Mouse (Mus musculus) embryonic facial prominence, embryonic 12.5 days (tissue): ENCODE data around the gene Mettl23. TPM values are rescaled to one million over a fixed set of nuclear protein-coding genes. Genes with fewer than 3 reads are reported as not detected.

Experiments used
- ATAC-seq: fragments of 200-750 bp; cut with Nextera tagmentation; 2 replicates; pipeline ENCODE4 v1.8.0; 2017; ENCODE audit not compliant: insufficient number of reproducible peaks, insufficient read depth, low FRiP score, low TSS enrichment
- H3K27ac ChIP-seq: fragments of 300-500 bp; sonication (generic); 2 replicates; pipeline ENCODE4 v1.5.1; 2016; ENCODE audit warnings: mild to moderate bottlenecking
- H3K27me3 ChIP-seq: fragments of 300-500 bp; sonication (generic); 2 replicates; pipeline ENCODE4 v1.6.1; 2016; ENCODE audit warnings: mild to moderate bottlenecking, moderate library complexity
- H3K36me3 ChIP-seq: fragments of 300-500 bp; sonication (generic); 2 replicates; pipeline ENCODE4 v1.6.1; 2016; ENCODE audit warnings: mild to moderate bottlenecking
- H3K4me1 ChIP-seq: fragments of 300-500 bp; sonication (generic); 2 replicates; pipeline ENCODE4 v1.6.1; 2016
- H3K4me2 ChIP-seq: fragments of 300-500 bp; sonication (generic); replicated peaks from 2 replicates; pipeline ENCODE4 v1.6.1; 2016; ENCODE audit warnings: mild to moderate bottlenecking, moderate library complexity
- H3K4me3 ChIP-seq: fragments of 300-500 bp; sonication (generic); 2 replicates; pipeline ENCODE4 v1.5.1; 2016; ENCODE audit warnings: mild to moderate bottlenecking
- H3K9ac ChIP-seq: fragments of 300-500 bp; sonication (generic); 2 replicates; pipeline ENCODE4 v1.6.1; 2016; ENCODE audit warnings: mild to moderate bottlenecking, moderate library complexity
- H3K9me3 ChIP-seq: fragments of 300-500 bp; sonication (generic); 2 replicates; pipeline ENCODE4 v1.6.1; 2016; ENCODE audit warnings: mild to moderate bottlenecking, moderate library complexity
- WGBS: fragments of 180-500 bp; shearing (Covaris S2); methylation state at CpG from one replicate; pipeline ENCODE4 v1.1.7; 2016; 5-methylcytosine and 5-hydroxymethylcytosine counted together
- polyA plus RNA-seq: library from polyadenylated mRNA; unstranded; fragments of >200 nt; fragmentation: Nextera tagmentation; extraction: Ambion mirVana; gene quantifications from 2 replicates; pipeline ENCODE4 v1.2.1, GENCODE M21; 2016

Mettl23 gene
- polyA plus RNA-seq, 1 experiment from 2014 or later, result 63.7 TPM

DNA sequence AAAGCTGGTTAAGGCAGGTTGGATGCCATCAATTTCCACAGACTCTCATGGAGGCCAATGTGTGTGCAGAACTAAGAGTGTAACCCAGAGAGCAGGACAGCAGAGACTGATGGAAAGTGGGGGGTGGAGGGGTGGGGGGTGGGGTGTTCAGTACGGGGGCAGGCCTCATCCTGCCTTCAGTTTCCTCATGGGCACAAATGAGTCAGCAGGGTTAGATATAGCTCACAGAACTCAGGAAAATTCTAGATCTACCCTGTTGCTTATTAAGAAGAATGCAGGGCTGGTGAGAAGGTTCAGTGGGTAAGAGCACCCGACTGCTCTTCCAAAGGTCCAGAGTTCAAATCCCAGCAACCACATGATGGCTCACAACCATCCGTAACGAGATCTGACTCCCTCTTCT is 26.6 kb downstream of the Mettl23 start:
- H3K36me3 ChIP-seq, result peaks cover 65% of the 10 kb centered on the region
- no peak overlapping the region for H3K4me2 ChIP-seq
- WGBS, result 72% methylated on average over 4 of the region's 4 CpGs
- H3K9me3 ChIP-seq, result no peaks in the 10 kb centered on the region
- H3K27me3 ChIP-seq, result no peaks in the 10 kb centered on the region
- H3K27ac ChIP-seq, result no peak overlapping the region
- no peak for ATAC-seq
- no peak overlapping the region for H3K9ac ChIP-seq
- H3K4me1 ChIP-seq, result no peaks in the 10 kb centered on the region
- no peak overlapping the region for H3K4me3 ChIP-seq

DNA sequence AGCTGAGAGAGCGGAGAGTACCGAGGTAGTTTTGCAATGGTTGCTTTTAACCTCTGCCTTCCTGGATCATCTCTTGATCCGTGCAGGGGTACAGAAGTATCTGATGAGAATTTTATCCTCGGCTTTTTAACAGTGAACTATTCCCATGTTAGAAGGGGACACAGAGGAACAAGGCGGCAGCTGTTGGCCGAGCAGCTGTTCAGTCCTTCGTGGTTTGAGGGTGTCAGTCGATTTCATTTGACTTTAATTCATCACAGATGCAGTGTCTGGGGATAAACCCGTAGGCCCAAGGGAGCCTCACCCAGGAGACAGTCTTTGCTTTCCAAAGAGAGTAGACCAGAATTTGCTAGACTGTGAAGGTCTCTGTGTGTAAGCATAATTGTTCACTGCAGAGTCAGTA is 28.5 kb downstream of the Mettl23 start:
- WGBS, result 80% methylated on average over 9 of the region's 9 CpGs
- ATAC-seq, result no peak
- H3K4me1 ChIP-seq, result no peaks in the 10 kb centered on the region
- H3K36me3 ChIP-seq, result peaks cover 56% of the 10 kb centered on the region
- H3K9ac ChIP-seq, result no peak overlapping the region
- H3K27me3 ChIP-seq, result no peaks in the 10 kb centered on the region
- H3K4me3 ChIP-seq, result no peak overlapping the region
- no peak overlapping the region for H3K27ac ChIP-seq
- H3K9me3 ChIP-seq, result no peaks in the 10 kb centered on the region
- no peak overlapping the region for H3K4me2 ChIP-seq

DNA sequence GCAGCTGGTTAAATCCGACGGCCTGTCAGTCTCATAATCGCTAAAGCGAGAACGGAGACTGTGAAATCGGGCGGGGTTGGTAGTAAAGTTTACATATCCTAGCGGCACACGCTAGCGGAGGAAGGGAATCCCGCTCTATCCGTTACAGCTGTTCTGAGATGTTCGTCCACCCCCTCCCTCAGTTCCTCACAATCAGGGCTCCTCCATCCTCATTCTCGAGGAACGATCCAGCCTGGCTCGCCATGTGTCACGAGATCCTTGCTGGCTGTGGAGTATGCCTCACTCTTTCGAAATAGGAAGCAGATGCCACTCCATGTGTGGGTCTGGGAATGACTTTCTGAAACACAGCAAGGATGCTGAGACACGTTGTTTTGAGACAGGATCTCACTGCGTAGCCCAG is 30.9 kb downstream of the Mettl23 start:
- Histone ChIP-seq H3K27me3 (no peaks in the 10 kb centered on the region), H3K27ac (no peak overlapping the region), H3K4me3 (no peak overlapping the region), H3K9ac (no peak overlapping the region), H3K4me1 (no peaks in the 10 kb centered on the region), H3K4me2 (no peak overlapping the region), H3K36me3 (peaks cover 43% of the 10 kb centered on the region), H3K9me3 (no peaks in the 10 kb centered on the region)
- 72% methylated on average over 20 of the region's 20 CpGs for WGBS
- no peak for ATAC-seq

DNA sequence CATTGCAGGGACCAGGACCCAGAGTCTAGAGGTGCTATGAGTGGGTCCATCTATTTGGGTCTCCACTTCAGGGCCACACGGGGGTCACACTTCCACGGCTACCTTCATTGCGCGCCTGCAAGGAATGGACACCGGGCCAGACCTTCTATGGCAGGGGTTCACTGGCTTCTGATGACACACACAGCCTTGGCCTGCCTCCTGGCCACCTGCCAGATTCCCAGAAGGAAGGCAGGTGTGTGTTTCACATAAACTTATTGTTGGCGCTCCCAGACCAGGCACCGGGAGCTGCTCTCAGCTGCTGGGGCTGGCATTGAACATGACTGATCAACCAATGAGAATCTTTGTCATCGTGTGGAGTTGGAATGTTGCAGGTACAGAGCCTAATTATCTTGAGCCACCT is 35.4 kb downstream of the Mettl23 start:
- no peak for ATAC-seq
- Histone ChIP-seq H3K36me3 (peaks cover 18% of the 10 kb centered on the region), H3K9me3 (no peaks in the 10 kb centered on the region), H3K27ac (no peak overlapping the region), H3K27me3 (no peaks in the 10 kb centered on the region), H3K4me2 (no peak overlapping the region), H3K4me1 (no peaks in the 10 kb centered on the region), H3K4me3 (no peak overlapping the region), H3K9ac (no peak overlapping the region)
- 91% methylated on average over 8 of the region's 8 CpGs for WGBS

DNA sequence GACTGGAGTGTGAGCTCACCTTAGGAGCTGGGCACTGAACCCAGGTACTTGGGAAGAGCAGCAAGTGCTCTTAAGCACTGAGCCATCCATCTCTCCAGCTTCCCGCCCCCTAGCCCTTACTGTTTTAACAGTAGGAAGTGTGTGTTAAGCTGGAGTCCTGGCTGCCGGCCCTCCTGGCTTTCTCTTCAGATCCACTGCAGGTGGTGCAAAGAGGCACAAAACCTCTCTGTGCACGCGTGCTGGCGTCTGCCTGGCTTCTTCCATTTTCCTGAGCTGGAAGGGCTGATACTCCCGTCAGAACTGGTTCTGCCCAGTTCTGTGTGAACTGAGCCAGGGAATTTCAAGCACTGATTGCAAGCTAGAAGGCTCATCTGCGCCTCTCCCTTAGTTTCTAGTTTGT is 37.8 kb downstream of the Mettl23 start:
- peaks cover 4% of the 10 kb centered on the region for H3K4me1 ChIP-seq
- no peak for ATAC-seq

DNA sequence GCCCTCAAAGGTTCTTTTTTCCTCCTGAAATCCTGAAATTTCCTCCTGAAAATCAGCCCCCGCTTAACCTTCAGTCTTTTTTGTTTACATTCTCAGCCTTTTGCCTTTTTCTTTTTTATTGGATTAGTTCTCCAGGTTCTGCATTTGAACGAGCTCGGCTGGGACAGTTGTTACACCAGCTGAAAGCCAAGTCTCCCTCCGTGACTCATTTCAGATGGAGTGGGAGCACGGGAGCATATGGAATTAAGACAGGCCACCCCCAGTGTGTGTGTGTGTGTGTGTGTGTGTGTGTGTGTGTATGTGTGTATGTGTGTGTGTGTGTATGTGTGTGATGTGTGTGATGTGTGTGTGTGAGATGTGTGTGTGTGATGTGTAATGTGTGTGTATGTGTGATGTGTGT is 38.4 kb downstream of the Mettl23 start:
- no peak overlapping the region for H3K4me3 ChIP-seq
- H3K27me3 ChIP-seq, result 0 out of 2 replicates have a peak, but pooled peaks cover 3% of the 10 kb centered on the region
- peaks cover 8% of the 10 kb centered on the region for H3K4me1 ChIP-seq
- no peak overlapping the region for H3K9ac ChIP-seq
- H3K36me3 ChIP-seq, result no peaks in the 10 kb centered on the region
- no peak overlapping the region for H3K4me2 ChIP-seq
- no peaks in the 10 kb centered on the region for H3K9me3 ChIP-seq
- H3K27ac ChIP-seq, result no peak overlapping the region
- WGBS, result 63% methylated on average over 5 of the region's 5 CpGs
- no peak for ATAC-seq

More for the DNA sequence above, 37.8 kb downstream of the Mettl23 start:
- 65% methylated on average over 7 of the region's 7 CpGs for WGBS
- H3K27me3 ChIP-seq, result no peaks in the 10 kb centered on the region
- H3K9ac ChIP-seq, result no peak overlapping the region
- no peak overlapping the region for H3K27ac ChIP-seq
- no peak overlapping the region for H3K4me2 ChIP-seq
- no peaks in the 10 kb centered on the region for H3K36me3 ChIP-seq
- no peaks in the 10 kb centered on the region for H3K9me3 ChIP-seq
- H3K4me3 ChIP-seq, result no peak overlapping the region

DNA sequence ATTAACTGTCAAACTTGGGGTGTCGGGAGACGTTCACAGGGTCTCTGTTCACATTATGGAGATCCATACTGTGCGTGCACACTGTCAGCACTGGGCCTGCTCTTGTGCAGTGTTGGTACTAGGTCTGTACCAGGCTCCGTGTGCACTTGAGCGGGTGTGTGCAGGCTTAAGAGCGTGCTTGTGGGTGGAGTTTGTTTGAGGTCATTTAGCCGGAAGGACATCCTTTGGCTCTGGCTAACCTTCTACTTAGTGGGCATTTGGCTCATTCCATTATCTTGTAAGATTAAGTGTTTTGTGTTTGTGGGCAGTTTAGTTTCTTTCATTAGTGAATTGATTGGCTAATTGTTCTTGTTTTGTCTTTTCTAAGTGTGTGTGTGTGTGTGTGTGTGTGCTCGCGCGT is 39.4 kb downstream of the Mettl23 start:
- Histone ChIP-seq H3K9ac (no peak overlapping the region), H3K27me3 (peaks cover 7% of the 10 kb centered on the region; the same call in 1 of the 2 replicates), H3K36me3 (no peaks in the 10 kb centered on the region), H3K4me2 (no peak overlapping the region), H3K4me3 (no peak overlapping the region), H3K4me1 (peaks cover 8% of the 10 kb centered on the region), H3K27ac (no peak overlapping the region), H3K9me3 (no peaks in the 10 kb centered on the region)
- WGBS, result 82% methylated on average over 10 of the region's 10 CpGs
- no peak for ATAC-seq

DNA sequence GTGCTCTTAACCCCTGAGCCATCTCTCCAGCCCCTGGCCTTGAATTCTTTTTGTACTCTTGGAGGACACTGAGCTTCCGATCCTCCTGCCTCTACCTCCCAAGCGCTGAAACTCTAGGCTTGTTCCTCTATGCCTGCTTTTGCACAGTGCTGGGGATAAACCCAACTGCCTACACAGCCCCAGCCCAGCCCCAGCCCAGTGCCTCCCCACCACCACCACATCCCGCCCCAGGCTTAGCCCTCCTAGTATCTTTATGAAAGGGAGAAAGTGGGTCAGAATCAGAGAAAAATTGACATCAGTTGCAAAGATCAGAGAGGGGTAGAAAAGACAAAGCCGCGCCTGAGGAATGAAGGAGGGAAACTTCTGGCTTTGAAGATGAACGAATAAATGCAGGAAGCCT is 41.0 kb downstream of the Mettl23 start:
- 84% methylated on average over 6 of the region's 6 CpGs for WGBS
- ATAC-seq, result no peak
- Histone ChIP-seq H3K4me2 (no peak overlapping the region), H3K27me3 (peaks cover 7% of the 10 kb centered on the region; the same call in 1 of the 2 replicates), H3K4me1 (peaks cover 8% of the 10 kb centered on the region), H3K4me3 (no peak overlapping the region), H3K9me3 (no peaks in the 10 kb centered on the region), H3K9ac (no peak overlapping the region), H3K27ac (no peak overlapping the region), H3K36me3 (no peaks in the 10 kb centered on the region)

DNA sequence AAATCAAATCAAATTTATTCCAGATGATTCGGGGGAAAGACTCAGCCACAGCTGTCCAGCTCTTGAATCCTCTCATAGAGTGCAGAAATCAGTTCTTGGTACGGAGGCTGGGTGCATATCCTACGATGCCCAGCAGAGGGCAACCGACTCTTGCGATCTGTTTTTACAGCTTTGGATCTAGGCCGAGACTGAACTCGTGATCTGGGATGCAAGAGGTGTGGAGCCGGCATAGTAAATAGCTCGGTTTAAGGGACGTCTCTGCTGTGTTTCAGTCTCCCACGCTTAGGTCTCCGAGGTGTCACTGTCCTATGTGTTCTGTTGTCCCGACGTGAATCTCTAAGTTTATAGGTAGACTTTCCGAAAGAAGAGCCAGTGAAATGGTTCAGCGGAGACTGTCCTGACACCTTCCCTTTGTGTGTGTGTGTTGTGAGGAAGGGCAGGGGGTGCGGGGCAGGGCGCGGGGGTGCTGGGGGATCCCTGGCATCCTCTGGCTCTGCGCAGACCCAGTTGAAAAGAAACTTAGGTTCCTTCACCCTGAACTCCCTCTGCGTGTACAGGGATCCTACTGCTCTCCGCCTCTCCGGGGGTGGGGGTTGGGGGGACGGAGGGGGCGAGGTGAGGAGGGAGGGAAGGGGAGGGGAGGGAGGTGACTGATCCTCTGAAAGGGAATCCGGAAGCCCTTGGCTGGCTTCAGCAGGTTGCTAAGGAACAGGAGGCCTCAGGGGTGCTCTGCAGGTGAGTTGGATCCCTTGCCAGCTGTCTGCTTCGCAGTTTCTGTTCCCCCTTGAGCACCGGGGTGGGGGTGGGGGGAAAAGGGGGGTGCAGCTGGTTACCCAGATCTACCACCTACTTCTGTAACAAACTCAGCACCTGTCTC is 42.4 kb downstream of the Mettl23 start:
- no peaks in the 10 kb centered on the region for H3K9me3 ChIP-seq
- peak overlapping the region; percentile 18 for H3K4me3 ChIP-seq
- H3K9ac ChIP-seq, result peak overlapping the region; percentile 30; the same call in 1 of the 2 replicates
- peak overlapping the region; percentile 51 for H3K4me2 ChIP-seq
- no peaks in the 10 kb centered on the region for H3K36me3 ChIP-seq
- H3K27ac ChIP-seq, result no peak overlapping the region
- ATAC-seq, result peak; percentile 42; the same call in 1 of the 2 replicates
- peaks cover 8% of the 10 kb centered on the region for H3K4me1 ChIP-seq
- H3K27me3 ChIP-seq, result peaks cover 10% of the 10 kb centered on the region; the same call in 1 of the 2 replicates
- 3% methylated on average over 26 of the region's 28 CpGs for WGBS

DNA sequence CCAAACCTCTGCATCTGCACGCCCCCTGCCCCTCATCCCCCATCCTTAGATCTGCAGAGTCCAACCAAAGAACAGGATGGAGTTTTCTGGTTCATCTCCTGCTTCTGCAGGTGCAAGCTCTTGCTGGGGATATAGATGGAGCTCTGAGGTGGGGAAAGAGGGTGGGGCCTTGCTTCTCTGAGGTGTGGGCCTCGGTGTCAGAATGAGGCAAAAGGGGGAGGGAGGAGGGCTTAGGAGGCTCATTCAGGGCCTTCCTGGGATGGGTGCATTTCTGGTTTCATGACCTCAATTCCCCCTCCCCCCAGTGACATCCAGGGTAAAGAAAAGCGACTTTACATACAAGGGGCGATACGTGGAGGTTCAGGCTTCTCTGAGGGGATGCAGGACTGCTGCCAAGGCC is 44.1 kb downstream of the Mettl23 start:
- no peak for ATAC-seq
- H3K9me3 ChIP-seq, result no peaks in the 10 kb centered on the region
- WGBS, result 58% methylated on average over 5 of the region's 5 CpGs
- no peaks in the 10 kb centered on the region for H3K36me3 ChIP-seq
- H3K4me3 ChIP-seq, result no peak overlapping the region
- H3K4me2 ChIP-seq, result no peak overlapping the region
- H3K9ac ChIP-seq, result no peak overlapping the region
- peaks cover 10% of the 10 kb centered on the region; the same call in 1 of the 2 replicates for H3K27me3 ChIP-seq
- H3K27ac ChIP-seq, result no peak overlapping the region
- H3K4me1 ChIP-seq, result peaks cover 8% of the 10 kb centered on the region

DNA sequence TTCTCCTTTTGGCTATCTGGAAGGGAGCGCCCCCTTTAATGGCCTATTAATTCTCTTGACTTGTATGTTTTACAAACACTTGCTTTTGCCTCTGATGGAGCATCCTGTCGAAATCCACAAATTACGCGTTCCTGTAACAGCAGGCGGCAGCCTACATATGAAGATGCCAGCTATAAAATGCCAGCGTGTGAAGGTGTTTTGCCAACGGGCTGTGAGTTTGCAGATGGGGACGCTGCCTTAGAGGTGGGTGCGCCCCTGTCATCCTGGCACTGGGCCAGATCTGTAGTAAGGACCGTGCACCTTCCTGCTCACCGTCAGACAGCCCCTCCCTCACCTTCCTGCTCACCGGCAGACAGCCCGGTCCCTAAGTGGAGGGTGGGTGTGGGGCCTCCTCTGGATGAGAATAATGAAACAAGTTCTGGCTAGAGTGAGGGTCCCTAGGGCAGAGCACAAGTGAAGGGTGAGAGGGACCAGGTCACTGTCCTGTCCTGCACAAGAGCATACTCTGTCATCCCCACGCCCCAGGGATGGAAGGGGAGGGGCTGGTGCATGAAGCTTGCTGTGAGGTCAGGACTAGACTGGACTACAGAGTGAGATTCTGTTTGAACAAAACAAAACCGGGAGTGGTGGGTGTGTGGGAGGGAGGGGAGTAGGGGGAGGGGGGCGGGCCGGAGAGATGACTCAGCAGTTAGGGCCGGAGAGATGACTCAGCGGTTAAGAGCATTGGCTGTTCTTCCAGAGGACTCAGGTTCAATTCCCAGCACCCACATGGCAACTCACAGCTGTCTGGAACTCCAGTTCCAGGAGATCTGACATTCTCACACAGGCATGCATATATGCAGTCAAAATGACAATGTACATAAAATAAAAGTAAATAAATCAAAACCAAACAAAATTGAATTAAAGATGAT is 50.7 kb downstream of the Mettl23 start:
- Histone ChIP-seq H3K9ac (no peak overlapping the region; the same call in 1 of the 2 replicates), H3K4me2 (no peak overlapping the region), H3K4me3 (no peak overlapping the region), H3K9me3 (no peaks in the 10 kb centered on the region), H3K27me3 (peaks cover 8% of the 10 kb centered on the region; the same call in 1 of the 2 replicates), H3K27ac (no peak overlapping the region), H3K36me3 (no peaks in the 10 kb centered on the region), H3K4me1 (0 out of 2 replicates have a peak, but pooled peaks cover 4% of the 10 kb centered on the region)
- ATAC-seq, result no peak
- 72% methylated on average over 19 of the region's 19 CpGs for WGBS
